Mouse (Mus musculus) G1E (cell line): ENCODE data around the gene Rassf5. TPM values are rescaled to one million over a fixed set of nuclear protein-coding genes. Genes with fewer than 3 reads are reported as not detected.

Experiments
- ATAC-seq: 2 replicates; pipeline ENCODE4 v1.8.0; 2016; ENCODE audit warnings: mild to moderate bottlenecking; ENCODE audit not compliant: insufficient number of reproducible peaks, poor library complexity, low FRiP score, severe bottlenecking; ENCODE audit errors: extremely low read depth
- DNase-seq: peaks from one replicate; pipeline ENCODE4 v3.0.0; 2012; ENCODE audit warnings: low spot score
- H3K27me3 ChIP-seq: 2 replicates; pipeline ENCODE4 v1.6.1; 2012; ENCODE audit warnings: mild to moderate bottlenecking, low read length, inconsistent platforms; ENCODE audit not compliant: insufficient read depth
- H3K36me3 ChIP-seq: replicated peaks from 2 replicates; pipeline ENCODE3; 2012; ENCODE audit warnings: mild to moderate bottlenecking, inconsistent platforms
- H3K4me1 ChIP-seq: 2 replicates; pipeline ENCODE4 v1.6.1; 2012; ENCODE audit warnings: low read depth, low read length, inconsistent platforms, mixed read lengths; ENCODE audit not compliant: insufficient read depth
- H3K4me3 ChIP-seq: 2 replicates; pipeline ENCODE4 v1.5.1; 2012; ENCODE audit warnings: low read depth, mild to moderate bottlenecking, inconsistent platforms, low read length, moderate library complexity, mixed read lengths
- H3K9me3 ChIP-seq: replicated peaks from 2 replicates; pipeline ENCODE4 v1.6.1; 2012; ENCODE audit warnings: inconsistent platforms
- CTCF ChIP-seq: IDR thresholded peaks from 2 replicates; pipeline ENCODE4 v1.5.1; 2012; ENCODE audit warnings: low read depth, low read length, inconsistent platforms, mixed read lengths
- GATA1 ChIP-seq: IDR thresholded peaks from 2 replicates; pipeline ENCODE4 v1.6.1; 2012; ENCODE audit warnings: borderline replicate concordance, low read length, inconsistent platforms, mixed read lengths
- GATA2 ChIP-seq: IDR thresholded peaks from 2 replicates; pipeline ENCODE4 v1.6.1; 2012; ENCODE audit warnings: low read depth, low read length, inconsistent platforms, borderline replicate concordance
- POLR2AphosphoS5 ChIP-seq: IDR thresholded peaks from 2 replicates; pipeline ENCODE4 v1.6.1; 2012; ENCODE audit warnings: low read depth, low read length, inconsistent platforms; ENCODE audit not compliant: insufficient replicate concordance
- TAL1 ChIP-seq: conservative IDR thresholded peaks from 2 replicates; pipeline ENCODE4 v1.6.1; 2012; ENCODE audit warnings: low read depth, low read length, inconsistent platforms, mixed read lengths
- polyA plus RNA-seq: library from polyadenylated mRNA; stranded (reverse); fragments of >175 nt; gene quantifications from 2 replicates; pipeline ENCODE4 v1.2.3, GENCODE M21; 2012
- total RNA-seq, 2 experiments: library from RNA; stranded (forward) in 1 of 2; stranded (reverse) in 1 of 2; fragments of 200-1000 nt in 1 of 2; fragments of >200 nt in 1 of 2; fragmentation: Nextera tagmentation in 1 of 2; gene quantifications; 2 replicates each; pipeline ENCODE4 v1.2.3; 2014 to 2017

Rassf5 gene
- total and polyA plus RNA-seq, 3 experiments = 0.51 to 3.5 (median 0.75) TPM

GRCm38 (mm10) chr1:131134942-131135522 is 110.0 kb downstream of the Rassf5 start:
- H3K27me3 ChIP-seq = no peaks in the 10 kb centered on the region
- TF ChIP-seq GATA2 (no peak), CTCF (no peak), GATA1 (no peak), TAL1 (0 out of 2 replicates have a peak, but pooled peaks have one; percentile 29), POLR2AphosphoS5 (no peak)
- no peak for DNase-seq
- ATAC-seq = no peak
- peaks cover 55% of the 10 kb centered on the region for H3K36me3 ChIP-seq
- peaks cover 70% of the 10 kb centered on the region for H3K4me1 ChIP-seq
- H3K4me3 ChIP-seq = peak overlapping the region; percentile 84
- peaks cover 8% of the 10 kb centered on the region for H3K9me3 ChIP-seq

DNA sequence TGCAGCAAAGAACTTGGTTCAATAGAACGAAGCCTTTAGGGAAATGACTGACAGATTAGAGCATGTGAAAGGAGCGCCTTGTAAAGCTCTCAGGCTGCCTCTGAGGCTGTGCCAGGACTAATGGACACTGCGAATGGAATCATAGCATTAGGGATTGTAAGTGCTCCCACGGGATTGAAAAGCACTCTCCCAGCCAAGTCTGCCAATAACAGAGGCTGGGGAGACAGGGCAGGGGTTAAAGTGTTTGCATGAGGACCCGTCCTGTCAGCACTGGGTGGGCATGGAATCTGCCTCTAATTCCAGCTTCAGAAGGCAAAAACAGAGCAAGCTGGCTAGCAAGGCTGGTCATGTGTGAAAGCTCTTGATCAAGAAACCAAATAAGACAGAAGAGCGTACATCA is 110.8 kb downstream of the Rassf5 start:
- H3K4me1 ChIP-seq = peaks cover 69% of the 10 kb centered on the region
- H3K4me3 ChIP-seq = no peak overlapping the region; the same call in 1 of the 2 replicates
- peaks cover 63% of the 10 kb centered on the region for H3K36me3 ChIP-seq
- TF ChIP-seq GATA2 (no peak), TAL1 (no peak), GATA1 (no peak), CTCF (no peak), POLR2AphosphoS5 (no peak)
- ATAC-seq = no peak
- peaks cover 16% of the 10 kb centered on the region for H3K9me3 ChIP-seq
- no peaks in the 10 kb centered on the region; the same call in 1 of the 2 replicates for H3K27me3 ChIP-seq
- no peak for DNase-seq

Other genes with a start within 250 kb of the Rassf5 start
- not detected in 2 replicates for gene Il10, start 225.4 kb downstream of the Rassf5 start, total RNA-seq (2014; fragmentation: Nextera tagmentation)
- gene Il10, start 225.4 kb downstream of the Rassf5 start, total RNA-seq (2017) = 0.12 TPM in 1 of 2 replicates, not detected in the other
- gene Il10, start 225.4 kb downstream of the Rassf5 start, polyA plus RNA-seq = not detected in 2 replicates
- gene Mapkapk2, start 147.4 kb downstream of the Rassf5 start, total RNA-seq (2014; fragmentation: Nextera tagmentation) = 93.4 and 112 TPM in 2 replicates
- gene Mapkapk2, start 147.4 kb downstream of the Rassf5 start, total RNA-seq (2017) = 53.1 and 63.8 TPM in 2 replicates
- 64.3 and 79.4 TPM in 2 replicates for gene Mapkapk2, start 147.4 kb downstream of the Rassf5 start, polyA plus RNA-seq
- gene Dyrk3, start 106.9 kb downstream of the Rassf5 start, total RNA-seq (2014; fragmentation: Nextera tagmentation) = 52.4 and 59.4 TPM in 2 replicates
- 16.9 and 18.1 TPM in 2 replicates for gene Dyrk3, start 106.9 kb downstream of the Rassf5 start, total RNA-seq (2017)
- gene Dyrk3, start 106.9 kb downstream of the Rassf5 start, polyA plus RNA-seq = 21.1 and 21.9 TPM in 2 replicates
- gene Eif2d, start 92.1 kb downstream of the Rassf5 start, total RNA-seq (2014; fragmentation: Nextera tagmentation) = 297 and 347 TPM in 2 replicates
- gene Eif2d, start 92.1 kb downstream of the Rassf5 start, total RNA-seq (2017) = 79.5 and 89.2 TPM in 2 replicates
- gene Eif2d, start 92.1 kb downstream of the Rassf5 start, polyA plus RNA-seq = 58.0 and 70.5 TPM in 2 replicates
- 0.60 and 1.7 TPM in 2 replicates for gene Ikbke, start 34.3 kb upstream of the Rassf5 start, total RNA-seq (2014; fragmentation: Nextera tagmentation)
- gene Ikbke, start 34.3 kb upstream of the Rassf5 start, total RNA-seq (2017) = 0.87 and 1.1 TPM in 2 replicates
- 0.06 and 0.17 TPM in 2 replicates for gene Ikbke, start 34.3 kb upstream of the Rassf5 start, polyA plus RNA-seq